Mouse (Mus musculus) adrenal gland, adult 2 months (tissue): ENCODE measurements around the gene Nfia. TPM values are rescaled to one million over a fixed set of nuclear protein-coding genes. Genes with fewer than 3 reads are reported as not detected.

Experiments
- DNase-seq: peaks from one replicate; pipeline ENCODE4 v3.0.0; 2021
- polyA plus RNA-seq: library from polyadenylated mRNA; depleted of rRNA; stranded (reverse); fragments of >200 nt; gene quantifications from 2 replicates; pipeline ENCODE4 v1.2.3, GENCODE M21; 2012
- total RNA-seq, 2 experiments: library from RNA; stranded (reverse); gene quantifications; 2 replicates each; pipeline ENCODE4 v1.2.3; 2021

The Nfia gene
- total and polyA plus RNA-seq, 3 experiments = 83.3 to 174 (median 132) TPM

- peak; percentile 61 for DNase-seq
Observed at GRCm38 (mm10) chr4:97868307-97868937, 95.9 kb downstream of the Nfia start.

GRCm38 (mm10) chr4:97868938-97869440 lies 96.5 kb downstream of the Nfia start:
- DNase-seq = peak; percentile 96

GRCm38 (mm10) chr4:97869451-97869850 lies 96.9 kb downstream of the Nfia start:
- DNase-seq = no peak

GRCm38 (mm10) chr4:97871770-97872439 lies 99.4 kb downstream of the Nfia start:
- DNase-seq = no peak

GRCm38 (mm10) chr4:97874916-97875315 lies 102.4 kb downstream of the Nfia start:
- DNase-seq = no peak

GRCm38 (mm10) chr4:97875901-97876300 lies 103.4 kb downstream of the Nfia start:
- DNase-seq = no peak

GRCm38 (mm10) chr4:97879696-97880095 lies 107.2 kb downstream of the Nfia start:
- DNase-seq = no peak

GRCm38 (mm10) chr4:97880120-97881055 lies 107.9 kb downstream of the Nfia start:
- DNase-seq = no peak

- DNase-seq = no peak
Observed at GRCm38 (mm10) chr4:97885574-97885973, 113.0 kb downstream of the Nfia start.

GRCm38 (mm10) chr4:97886220-97886619 lies 113.7 kb downstream of the Nfia start:
- DNase-seq = no peak

- DNase-seq = no peak
Observed at GRCm38 (mm10) chr4:97887228-97887627, 114.7 kb downstream of the Nfia start.

- DNase-seq = no peak
Observed at GRCm38 (mm10) chr4:97891063-97891462, 118.5 kb downstream of the Nfia start.

GRCm38 (mm10) chr4:97891611-97892010 lies 119.1 kb downstream of the Nfia start:
- DNase-seq = no peak

GRCm38 (mm10) chr4:97893915-97894884 lies 121.7 kb downstream of the Nfia start:
- DNase-seq = no peak

GRCm38 (mm10) chr4:97895940-97896339 lies 123.4 kb downstream of the Nfia start:
- DNase-seq = no peak

- no peak for DNase-seq
Observed at GRCm38 (mm10) chr4:97900256-97900944, 127.9 kb downstream of the Nfia start.

- no peak for DNase-seq
Observed at GRCm38 (mm10) chr4:97905826-97906225, 133.3 kb downstream of the Nfia start.

GRCm38 (mm10) chr4:97908576-97909147 lies 136.1 kb downstream of the Nfia start:
- DNase-seq = peak; percentile 45

GRCm38 (mm10) chr4:97910115-97910776 lies 137.7 kb downstream of the Nfia start:
- DNase-seq = no peak
